Mouse (Mus musculus) midbrain, embryonic 10.5 days (tissue): ENCODE measurements around the gene Tmem198. TPM values are rescaled to one million over a fixed set of nuclear protein-coding genes. Genes with fewer than 3 reads are reported as not detected.

Experiments used
- DNase-seq: peaks from one replicate; pipeline ENCODE4 v3.0.0-alpha.2; 2017; ENCODE audit warnings: low spot score
- H3K27ac ChIP-seq: fragments of 300-500 bp; sonication (generic); replicated peaks from 2 replicates; pipeline ENCODE4 v1.5.1; 2016; ENCODE audit warnings: mild to moderate bottlenecking
- H3K27me3 ChIP-seq: fragments of 300-500 bp; sonication (generic); 2 replicates; pipeline ENCODE4 v1.6.1; 2016; ENCODE audit warnings: low read depth, mild to moderate bottlenecking; ENCODE audit not compliant: poor library complexity, severe bottlenecking
- H3K36me3 ChIP-seq: fragments of 300-500 bp; sonication (generic); 2 replicates; pipeline ENCODE4 v1.6.1; 2016; ENCODE audit warnings: mild to moderate bottlenecking, moderate library complexity
- H3K4me1 ChIP-seq: fragments of 300-500 bp; sonication (generic); 2 replicates; pipeline ENCODE4 v1.6.1; 2016
- H3K4me3 ChIP-seq: fragments of 300-500 bp; sonication (generic); 2 replicates; pipeline ENCODE4 v1.5.1; 2016; ENCODE audit warnings: mild to moderate bottlenecking, moderate library complexity
- H3K9me3 ChIP-seq: fragments of 300-500 bp; sonication (generic); replicated peaks from 2 replicates; pipeline ENCODE4 v1.6.1; 2016; ENCODE audit warnings: mild to moderate bottlenecking
- WGBS: fragments of 180-500 bp; shearing (Covaris S2); methylation state at CpG from one replicate; pipeline ENCODE4 v1.1.7; 2016; 5-methylcytosine and 5-hydroxymethylcytosine counted together
- polyA plus RNA-seq: library from polyadenylated mRNA; unstranded; fragments of >200 nt; fragmentation: Nextera tagmentation; extraction: Ambion mirVana; gene quantifications from 2 replicates; pipeline ENCODE4 v1.2.1, GENCODE M21; 2016

The Tmem198 gene
- polyA plus RNA-seq, 1 experiment from 2014 or later, result 9.9 TPM

- peaks cover 47% of the 10 kb centered on the region for H3K4me1 ChIP-seq
- DNase-seq, result no peak
- H3K4me3 ChIP-seq, result 0 out of 2 replicates have a peak overlapping the region, but pooled peaks have one; percentile 9
- no peaks in the 10 kb centered on the region for H3K9me3 ChIP-seq
- peaks cover 53% of the 10 kb centered on the region for H3K27me3 ChIP-seq
- H3K36me3 ChIP-seq, result peaks cover 58% of the 10 kb centered on the region
- 84% methylated on average over 25 of the region's 25 CpGs for WGBS
- no peak overlapping the region for H3K27ac ChIP-seq
These were observed 23.8 kb downstream of the Tmem198 start for GRCm38 (mm10) chr1:75502945-75503650.

- no peak overlapping the region for H3K27ac ChIP-seq
- H3K36me3 ChIP-seq, result peaks cover 53% of the 10 kb centered on the region
- peaks cover 58% of the 10 kb centered on the region for H3K27me3 ChIP-seq
- WGBS, result 69% methylated on average over 23 of the region's 23 CpGs
- 0 out of 2 replicates have a peak overlapping the region, but pooled peaks have one; percentile 9 for H3K4me3 ChIP-seq
- no peak for DNase-seq
- H3K4me1 ChIP-seq, result peaks cover 49% of the 10 kb centered on the region
- no peaks in the 10 kb centered on the region for H3K9me3 ChIP-seq
These were observed 24.3 kb downstream of the Tmem198 start for GRCm38 (mm10) chr1:75503651-75503980.

GRCm38 (mm10) chr1:75504256-75505045 lies 25.1 kb downstream of the Tmem198 start:
- H3K27ac ChIP-seq, result peak overlapping the region; percentile 97; the same call in 1 of the 2 replicates
- H3K4me1 ChIP-seq, result peaks cover 52% of the 10 kb centered on the region
- no peaks in the 10 kb centered on the region for H3K9me3 ChIP-seq
- H3K4me3 ChIP-seq, result peak overlapping the region; percentile 78
- H3K27me3 ChIP-seq, result peaks cover 67% of the 10 kb centered on the region
- 60% methylated on average over 9 of the region's 9 CpGs for WGBS
- DNase-seq, result no peak
- peaks cover 44% of the 10 kb centered on the region for H3K36me3 ChIP-seq

GRCm38 (mm10) chr1:75505159-75505955 lies 26.0 kb downstream of the Tmem198 start:
- Histone ChIP-seq H3K4me3 (peak overlapping the region; percentile 78), H3K9me3 (no peaks in the 10 kb centered on the region), H3K4me1 (peaks cover 60% of the 10 kb centered on the region), H3K27me3 (peaks cover 74% of the 10 kb centered on the region), H3K36me3 (peaks cover 35% of the 10 kb centered on the region), H3K27ac (peak overlapping the region; percentile 97)
- under 1% methylated on average over 84 of the region's 84 CpGs for WGBS
- peak; percentile 71 for DNase-seq

GRCm38 (mm10) chr1:75505956-75506831 lies 26.9 kb downstream of the Tmem198 start, which contains the start of gene Obsl1:
Obsl1 (minus strand) TSS chr1:75506452.
- peak within 1 kb of the TSS; percentile 97 for H3K27ac ChIP-seq
- H3K27me3 ChIP-seq, result peaks cover 74% of the 10 kb centered on the region
- no peaks in the 10 kb centered on the region for H3K9me3 ChIP-seq
- H3K4me3 ChIP-seq, result peak within 1 kb of the TSS; percentile 78
- under 1% methylated on average over 65 of the region's 65 CpGs for WGBS
- H3K36me3 ChIP-seq, result peaks cover 27% of the 10 kb centered on the region
- DNase-seq, result peak; percentile 85
- peaks cover 68% of the 10 kb centered on the region for H3K4me1 ChIP-seq

- DNase-seq, result no peak
- Histone ChIP-seq H3K36me3 (peaks cover 19% of the 10 kb centered on the region), H3K27ac (peak within 1 kb of the TSS; percentile 97), H3K27me3 (peaks cover 74% of the 10 kb centered on the region), H3K9me3 (no peaks in the 10 kb centered on the region), H3K4me3 (peak within 1 kb of the TSS; percentile 78), H3K4me1 (peaks cover 76% of the 10 kb centered on the region)
- 77% methylated on average over 10 of the region's 10 CpGs for WGBS
These were observed 27.7 kb downstream of the Tmem198 start, which contains the start of gene Inha for GRCm38 (mm10) chr1:75507006-75507405. Inha (plus strand) TSS chr1:75507077.

- H3K36me3 ChIP-seq, result no peaks in the 10 kb centered on the region
- H3K27ac ChIP-seq, result 0 out of 2 replicates have a peak overlapping the region, but pooled peaks have one; percentile 33
- H3K4me3 ChIP-seq, result no peak overlapping the region
- H3K27me3 ChIP-seq, result peaks cover 55% of the 10 kb centered on the region
- WGBS, result 46% methylated on average over 20 of the region's 20 CpGs
- H3K4me1 ChIP-seq, result peaks cover 64% of the 10 kb centered on the region
- no peaks in the 10 kb centered on the region for H3K9me3 ChIP-seq
- DNase-seq, result no peak
These were observed 30.3 kb downstream of the Tmem198 start for GRCm38 (mm10) chr1:75509586-75509985.

GRCm38 (mm10) chr1:75510154-75510553 lies 30.8 kb downstream of the Tmem198 start:
- Histone ChIP-seq H3K36me3 (no peaks in the 10 kb centered on the region), H3K27ac (no peak overlapping the region), H3K27me3 (peaks cover 50% of the 10 kb centered on the region), H3K9me3 (no peaks in the 10 kb centered on the region), H3K4me3 (no peak overlapping the region), H3K4me1 (peaks cover 58% of the 10 kb centered on the region)
- 78% methylated on average over 5 of the region's 5 CpGs for WGBS
- DNase-seq, result no peak

GRCm38 (mm10) chr1:75511437-75512210 lies 32.3 kb downstream of the Tmem198 start:
- Histone ChIP-seq H3K4me3 (no peak overlapping the region), H3K36me3 (no peaks in the 10 kb centered on the region), H3K27me3 (peaks cover 36% of the 10 kb centered on the region), H3K9me3 (no peaks in the 10 kb centered on the region), H3K4me1 (peaks cover 43% of the 10 kb centered on the region), H3K27ac (peak overlapping the region; percentile 39; the same call in 1 of the 2 replicates)
- 63% methylated on average over 4 of the region's 4 CpGs for WGBS
- no peak for DNase-seq

- no peak for DNase-seq
- Histone ChIP-seq H3K9me3 (no peaks in the 10 kb centered on the region), H3K4me3 (no peak overlapping the region), H3K27ac (no peak overlapping the region), H3K27me3 (peaks cover 26% of the 10 kb centered on the region), H3K4me1 (peaks cover 34% of the 10 kb centered on the region), H3K36me3 (no peaks in the 10 kb centered on the region)
- 90% methylated on average over 3 of the region's 3 CpGs for WGBS
These were observed 33.2 kb downstream of the Tmem198 start for GRCm38 (mm10) chr1:75512550-75512949.

- Histone ChIP-seq H3K36me3 (no peaks in the 10 kb centered on the region), H3K4me1 (peaks cover 11% of the 10 kb centered on the region), H3K9me3 (no peaks in the 10 kb centered on the region), H3K27ac (no peak overlapping the region), H3K4me3 (no peak overlapping the region), H3K27me3 (no peaks in the 10 kb centered on the region)
- WGBS, result 84% methylated on average over 15 of the region's 15 CpGs
- DNase-seq, result no peak
These were observed 37.5 kb downstream of the Tmem198 start for GRCm38 (mm10) chr1:75516703-75517380.
